Mouse (Mus musculus): Measurements from ENCODE around the gene Scrn2. TPM values are rescaled to one million over a fixed set of nuclear protein-coding genes. Genes with fewer than 3 reads are reported as not detected.

Gene Scrn2
- polyA plus RNA-seq, 1 experiment, result not detected

DNA sequence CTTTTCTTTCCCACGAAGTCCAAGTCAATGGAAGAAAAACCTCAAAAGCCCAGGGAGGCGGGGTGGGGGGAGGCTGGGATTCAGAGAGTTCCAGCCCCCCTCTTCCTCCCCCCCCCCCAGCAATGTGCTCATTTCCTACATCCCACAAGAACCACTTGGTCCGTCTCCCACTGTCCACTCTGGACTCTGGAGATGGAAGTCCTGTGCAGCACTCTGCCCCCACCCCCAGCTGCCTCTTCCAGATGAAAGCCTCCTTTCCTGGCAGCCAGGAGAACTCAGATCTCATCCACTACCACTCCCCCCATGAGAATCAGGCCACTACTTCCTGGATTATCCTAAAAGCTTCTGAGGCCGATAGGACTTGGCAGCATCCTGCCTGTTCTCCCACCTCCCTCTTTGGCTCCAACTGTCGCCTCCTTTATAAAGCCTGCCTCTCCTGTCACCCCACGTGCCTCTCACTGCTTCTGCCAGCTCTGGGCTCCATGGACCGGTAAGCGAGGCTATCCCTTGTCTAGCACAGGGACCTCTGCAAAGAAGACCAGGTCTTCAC lies 16.5 kb upstream of the Scrn2 start, which contains the start of gene Sp6:
Gene Sp6, plus strand, starts transcription at position 274 of the 550 bp plus-strand sequence.
- Histone ChIP-seq H3K4me3 (ENCODE audit: insufficient read depth, low read depth, low read length) (no peak within 1 kb of the TSS), H3K4me1 (ENCODE audit: control insufficient read depth, insufficient read depth, low read length) (peaks cover 3% of the 10 kb centered on the region), H3K27ac (ENCODE audit: insufficient read depth, low read depth, low read length) (no peak within 1 kb of the TSS)
- no peak for TF ChIP-seq CTCF (IDR thresholded peaks at IDR 0.05; ENCODE audit: insufficient read depth, low read depth, low read length)
- no peak for TF ChIP-seq POLR2A (IDR thresholded peaks at IDR 0.05; ENCODE audit: insufficient read depth, low read depth, low read length)
- 22% methylated on average over 7 of the region's 8 CpGs for WGBS

DNA sequence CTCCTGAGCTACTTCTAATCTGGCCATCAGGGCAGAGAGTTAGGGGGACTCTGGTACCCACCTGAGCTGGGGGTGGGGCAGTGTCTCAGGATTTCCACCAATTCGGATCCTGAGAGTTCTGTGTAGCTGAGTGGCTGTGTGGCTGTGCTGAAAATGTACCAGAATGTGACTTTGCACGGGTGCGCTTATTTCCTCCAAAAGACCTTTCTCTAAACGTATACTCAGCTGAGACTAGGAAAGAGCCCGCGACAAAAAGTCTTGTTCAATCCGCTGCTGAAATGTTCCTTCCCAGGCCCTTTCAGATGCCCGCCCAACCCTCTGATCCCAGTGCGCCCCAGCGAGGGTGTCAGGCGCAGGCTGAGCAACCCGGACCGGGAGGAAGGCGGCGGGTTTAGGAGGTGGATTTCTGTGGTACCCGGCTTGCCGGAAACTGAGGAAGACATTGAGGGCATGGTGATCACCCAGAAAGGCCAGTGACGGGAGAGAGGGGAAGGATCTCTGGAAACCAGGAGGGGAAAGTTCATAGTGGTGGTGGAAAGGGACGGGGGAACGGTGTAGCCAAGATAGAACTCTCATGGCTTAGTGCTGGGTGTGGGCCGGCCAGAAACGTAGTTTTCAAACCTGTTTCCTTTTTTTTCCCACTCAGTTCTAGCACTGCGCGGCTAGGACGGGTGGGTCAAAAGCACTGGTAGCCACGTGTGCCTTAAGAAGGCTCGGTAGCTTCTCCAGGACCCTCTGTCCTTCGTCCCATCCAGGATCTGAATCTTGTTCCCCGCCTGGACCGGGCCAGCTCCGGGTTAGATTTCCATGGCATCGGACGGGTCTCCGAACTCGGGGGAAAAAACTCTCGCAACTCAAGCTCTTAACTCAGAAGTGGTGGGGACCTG lies 11.8 kb upstream of the Scrn2 start:
- Histone ChIP-seq H3K4me1 (ENCODE audit: control insufficient read depth, insufficient read depth, low read length) (peaks cover 22% of the 10 kb centered on the region), H3K4me3 (ENCODE audit: insufficient read depth, low read depth, low read length) (no peak overlapping the region), H3K27ac (ENCODE audit: insufficient read depth, low read depth, low read length) (no peak overlapping the region)
- no peak for TF ChIP-seq CTCF (IDR thresholded peaks at IDR 0.05; ENCODE audit: insufficient read depth, low read depth, low read length)
- no peak for TF ChIP-seq POLR2A (IDR thresholded peaks at IDR 0.05; ENCODE audit: insufficient read depth, low read depth, low read length)
- WGBS, result 2% methylated on average over 36 of the region's 36 CpGs

DNA sequence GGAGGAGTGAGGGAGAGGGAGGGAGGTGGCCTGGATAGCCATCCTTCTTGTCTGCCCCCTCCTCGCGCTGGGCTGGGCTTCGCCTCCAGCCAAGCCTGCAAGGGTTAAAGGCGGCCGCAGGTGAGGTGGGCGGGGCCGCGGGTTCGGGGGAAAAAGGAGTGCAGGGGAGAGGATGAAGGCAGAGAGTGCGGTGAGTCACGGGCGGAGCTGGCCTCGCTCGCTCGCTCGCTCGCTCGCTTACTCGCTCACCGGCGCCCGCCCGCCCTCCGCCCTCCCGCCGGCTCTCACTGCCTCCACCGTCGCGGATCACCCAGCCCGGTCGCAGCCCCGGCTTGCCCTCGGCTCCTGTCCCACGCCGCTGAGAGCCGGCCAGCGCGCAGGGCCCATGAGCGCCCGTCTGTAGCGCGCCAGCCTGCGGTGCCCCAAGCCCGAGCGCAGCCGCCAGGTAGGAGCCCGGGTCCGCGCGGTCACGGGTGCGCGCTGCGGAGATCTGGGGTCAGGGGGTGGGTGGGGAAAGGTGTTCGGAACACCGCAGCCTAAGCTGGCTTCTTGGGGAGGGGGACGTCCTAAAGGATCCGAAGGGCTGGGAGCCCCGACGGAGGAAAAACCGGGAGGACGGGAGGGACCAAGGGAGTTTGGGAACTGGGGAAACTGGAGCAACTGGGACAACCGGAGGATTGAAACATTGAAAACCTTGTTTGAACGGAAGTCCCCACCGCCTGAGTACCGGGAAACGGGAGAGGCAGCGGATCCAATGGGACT lies 11.0 kb upstream of the Scrn2 start:
- H3K4me3 ChIP-seq (ENCODE audit: insufficient read depth, low read depth, low read length), result no peak overlapping the region; the same call in 1 of the 2 replicates

DNA sequence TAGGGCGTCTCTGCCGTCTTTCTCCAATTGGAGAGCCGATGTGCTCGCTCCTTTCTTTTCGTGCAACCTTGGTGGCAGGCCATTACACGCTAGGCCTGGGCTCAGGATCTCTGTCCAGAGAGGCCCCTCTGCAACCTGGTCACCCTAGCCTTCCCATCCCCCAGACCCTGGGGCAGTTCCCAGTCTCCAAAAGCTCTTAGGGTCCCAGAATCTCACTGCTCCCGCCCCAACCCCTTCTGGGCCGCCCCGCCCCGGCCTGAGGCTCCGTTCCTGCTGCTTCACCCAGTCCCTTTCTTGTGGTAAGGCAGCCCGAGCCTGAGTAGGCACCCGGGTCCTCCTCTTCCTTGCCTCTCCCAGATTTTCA lies 10.4 kb upstream of the Scrn2 start:
- peaks cover 19% of the 10 kb centered on the region for H3K4me1 ChIP-seq (ENCODE audit: control insufficient read depth, insufficient read depth, low read length)
- H3K27ac ChIP-seq (ENCODE audit: insufficient read depth, low read depth, low read length), result no peak overlapping the region
- no peak overlapping the region for H3K4me3 ChIP-seq (ENCODE audit: insufficient read depth, low read depth, low read length)
- WGBS, result 6% methylated on average over 13 of the region's 13 CpGs
- TF ChIP-seq CTCF (IDR thresholded peaks at IDR 0.05; ENCODE audit: insufficient read depth, low read depth, low read length) (no peak), POLR2A (IDR thresholded peaks at IDR 0.05; ENCODE audit: insufficient read depth, low read depth, low read length) (no peak)

More for the DNA sequence above, 11.0 kb upstream of the Scrn2 start:
- WGBS, result under 1% methylated on average over 64 of the region's 68 CpGs
- H3K4me1 ChIP-seq (ENCODE audit: control insufficient read depth, insufficient read depth, low read length), result peaks cover 19% of the 10 kb centered on the region
- no peak overlapping the region for H3K27ac ChIP-seq (ENCODE audit: insufficient read depth, low read depth, low read length)
- TF ChIP-seq POLR2A (IDR thresholded peaks at IDR 0.05; ENCODE audit: insufficient read depth, low read depth, low read length), result no peak

DNA sequence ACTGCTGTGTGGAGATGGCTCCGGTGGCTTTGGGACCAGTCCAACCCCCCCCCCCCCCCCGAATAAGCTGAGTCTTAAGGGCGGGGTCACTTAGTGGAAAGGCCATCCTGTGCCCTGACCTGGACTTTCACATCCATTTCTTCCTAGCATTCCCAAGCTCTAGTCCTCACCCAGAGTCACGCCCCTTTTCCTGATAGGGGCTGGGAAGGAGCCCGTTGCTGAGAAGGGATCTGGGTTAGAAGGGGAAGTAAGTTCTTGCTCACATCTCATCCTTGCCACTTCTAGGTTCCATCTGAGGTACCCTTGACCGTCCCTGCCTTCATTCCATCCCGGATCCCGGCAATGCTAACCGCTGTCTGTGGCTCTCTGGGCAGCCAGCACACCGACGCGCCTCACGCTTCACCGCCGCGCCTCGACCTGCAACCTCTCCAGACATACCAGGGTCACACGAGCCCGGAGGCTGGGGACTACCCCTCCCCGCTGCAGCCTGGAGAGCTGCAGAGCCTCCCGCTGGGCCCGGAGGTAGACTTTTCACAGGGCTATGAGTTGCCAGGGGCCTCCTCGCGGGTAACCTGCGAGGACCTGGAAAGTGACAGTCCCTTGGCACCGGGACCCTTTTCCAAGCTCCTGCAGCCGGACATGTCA lies 8.5 kb upstream of the Scrn2 start:
- TF ChIP-seq POLR2A (IDR thresholded peaks at IDR 0.05; ENCODE audit: insufficient read depth, low read depth, low read length), result no peak
- TF ChIP-seq CTCF (IDR thresholded peaks at IDR 0.05; ENCODE audit: insufficient read depth, low read depth, low read length), result no peak
- Histone ChIP-seq H3K4me3 (ENCODE audit: insufficient read depth, low read depth, low read length) (no peak overlapping the region), H3K4me1 (ENCODE audit: control insufficient read depth, insufficient read depth, low read length) (peaks cover 24% of the 10 kb centered on the region), H3K27ac (ENCODE audit: insufficient read depth, low read depth, low read length) (no peak overlapping the region)
- WGBS, result 3% methylated on average over 26 of the region's 27 CpGs

DNA sequence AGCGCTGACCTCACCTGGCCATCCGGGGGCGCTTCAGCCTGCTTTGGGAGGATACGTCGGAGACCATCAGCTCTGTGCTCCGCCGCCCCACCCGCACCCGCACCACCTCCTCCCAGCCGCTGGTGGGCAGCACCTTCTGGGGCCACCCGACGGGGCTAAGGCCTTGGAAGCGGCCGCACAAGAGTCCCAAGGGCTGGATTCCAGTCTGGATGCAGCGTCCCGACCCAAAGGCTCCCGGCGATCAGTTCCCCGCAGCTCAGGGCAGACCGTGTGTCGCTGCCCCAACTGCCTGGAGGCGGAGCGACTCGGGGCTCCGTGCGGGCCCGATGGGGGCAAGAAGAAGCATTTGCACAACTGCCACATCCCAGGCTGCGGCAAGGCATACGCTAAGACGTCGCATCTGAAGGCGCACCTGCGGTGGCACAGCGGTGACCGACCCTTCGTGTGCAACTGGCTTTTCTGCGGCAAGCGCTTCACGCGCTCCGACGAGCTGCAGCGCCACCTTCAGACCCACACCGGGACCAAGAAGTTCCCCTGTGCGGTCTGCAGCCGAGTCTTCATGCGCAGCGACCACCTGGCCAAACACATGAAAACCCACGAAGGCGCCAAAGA lies 7.8 kb upstream of the Scrn2 start:
- Histone ChIP-seq H3K4me3 (ENCODE audit: insufficient read depth, low read depth, low read length) (peak overlapping the region; percentile 53), H3K4me1 (ENCODE audit: control insufficient read depth, insufficient read depth, low read length) (peaks cover 24% of the 10 kb centered on the region), H3K27ac (ENCODE audit: insufficient read depth, low read depth, low read length) (no peak overlapping the region)
- TF ChIP-seq CTCF (IDR thresholded peaks at IDR 0.05; ENCODE audit: insufficient read depth, low read depth, low read length) (peak; percentile 38), POLR2A (IDR thresholded peaks at IDR 0.05; ENCODE audit: insufficient read depth, low read depth, low read length) (no peak)
- WGBS, result under 1% methylated on average over 50 of the region's 50 CpGs

DNA sequence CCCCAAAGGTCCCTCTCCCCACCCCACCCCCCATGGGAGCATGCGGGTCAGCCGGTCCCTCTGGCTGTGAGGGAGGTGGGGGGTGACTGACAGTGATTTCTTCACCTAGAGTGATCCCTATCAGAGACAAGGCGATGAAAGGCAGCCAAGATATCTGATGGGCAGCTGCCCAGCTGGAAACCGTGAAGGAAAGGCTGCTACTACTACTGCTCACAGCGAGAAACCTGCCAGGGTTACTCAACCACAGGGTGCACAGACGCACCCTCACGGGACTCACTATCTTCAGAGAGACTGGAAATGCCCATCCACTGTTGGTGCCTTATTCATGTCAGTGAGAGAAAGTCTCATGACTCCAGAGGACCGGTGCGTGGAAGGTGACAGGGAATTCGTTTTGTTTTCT lies 4.8 kb upstream of the Scrn2 start:
- 75% methylated on average over 10 of the region's 10 CpGs for WGBS
- TF ChIP-seq POLR2A (IDR thresholded peaks at IDR 0.05; ENCODE audit: insufficient read depth, low read depth, low read length), result no peak
- no peak for TF ChIP-seq CTCF (IDR thresholded peaks at IDR 0.05; ENCODE audit: insufficient read depth, low read depth, low read length)
- no peak overlapping the region for H3K4me3 ChIP-seq (ENCODE audit: insufficient read depth, low read depth, low read length)
- peaks cover 20% of the 10 kb centered on the region for H3K4me1 ChIP-seq (ENCODE audit: control insufficient read depth, insufficient read depth, low read length)
- H3K27ac ChIP-seq (ENCODE audit: insufficient read depth, low read depth, low read length), result no peak overlapping the region

DNA sequence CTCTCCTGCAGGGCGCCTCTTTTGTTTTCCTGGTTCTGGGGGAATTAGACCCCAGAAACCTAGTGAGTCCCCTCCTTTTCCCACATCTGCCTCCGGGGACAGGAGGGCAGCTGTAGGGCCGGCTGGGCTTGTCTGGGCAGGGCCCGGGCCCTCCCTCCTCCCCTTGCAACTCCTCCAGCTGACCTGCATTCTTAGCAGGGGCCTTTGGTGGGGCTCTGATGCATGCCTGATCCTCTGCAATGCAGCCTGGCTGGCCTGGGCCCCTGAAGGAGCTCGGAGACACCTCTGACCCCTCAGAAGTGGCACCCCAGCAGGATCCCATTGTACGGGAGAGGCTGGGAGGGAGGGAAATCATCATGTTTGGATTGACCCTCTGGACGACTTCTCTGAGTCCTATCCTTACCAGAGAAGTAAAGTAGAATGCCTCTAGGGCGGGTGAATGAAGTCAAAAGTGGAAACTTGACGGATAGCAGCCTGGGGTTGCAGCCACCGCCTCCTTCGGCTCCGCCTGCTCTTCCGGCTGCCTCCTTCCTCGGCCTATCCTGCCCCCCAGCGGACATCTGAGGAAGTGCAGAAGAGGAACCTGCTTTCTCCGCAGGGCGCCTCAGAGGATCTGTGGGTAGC lies 3.9 kb upstream of the Scrn2 start:
- Histone ChIP-seq H3K4me3 (ENCODE audit: insufficient read depth, low read depth, low read length) (peak overlapping the region; percentile 9; the same call in 1 of the 2 replicates), H3K27ac (ENCODE audit: insufficient read depth, low read depth, low read length) (no peak overlapping the region), H3K4me1 (ENCODE audit: control insufficient read depth, insufficient read depth, low read length) (peaks cover 25% of the 10 kb centered on the region)
- 7% methylated on average over 17 of the region's 17 CpGs for WGBS
- TF ChIP-seq CTCF (IDR thresholded peaks at IDR 0.05; ENCODE audit: insufficient read depth, low read depth, low read length) (peak; percentile 94), POLR2A (IDR thresholded peaks at IDR 0.05; ENCODE audit: insufficient read depth, low read depth, low read length) (no peak)

Data from olfactory bulb, adult 2 months (tissue).